Mouse (Mus musculus) myocyte (in vitro differentiated cells): ENCODE measurements around the gene Tmx2. TPM values are rescaled to one million over a fixed set of nuclear protein-coding genes. Genes with fewer than 3 reads are reported as not detected.
"Not testable (repeated sequence)": the region's sequence is repeated elsewhere in the genome, so short reads cannot be mapped to it uniquely, and the experiment has no call there.

ENCODE experiments used
- H3K27me3 ChIP-seq: one replicate; pipeline ENCODE4 v1.6.1; 2011; ENCODE audit not compliant: control insufficient read depth, insufficient read depth, insufficient read length
- H3K36me3 ChIP-seq: one replicate; pipeline ENCODE4 v1.6.1; 2011; ENCODE audit not compliant: control insufficient read depth, insufficient read depth
- H3K4me2 ChIP-seq: one replicate; pipeline ENCODE4 v1.6.1; 2011; ENCODE audit warnings: low read depth, control low read depth
- H3K4me3 ChIP-seq: one replicate; pipeline ENCODE4 v1.5.1; 2011; ENCODE audit warnings: mild to moderate bottlenecking, control low read depth, moderate library complexity
- H3K79me2 ChIP-seq: one replicate; pipeline ENCODE4 v1.6.1; 2011; ENCODE audit not compliant: control insufficient read depth, insufficient read depth
- H3ac ChIP-seq: one replicate; pipeline ENCODE4 v1.6.1; 2011; ENCODE audit not compliant: control insufficient read depth, insufficient read length
- CEBPB ChIP-seq: IDR thresholded peaks from 2 replicates; pipeline ENCODE4 v1.6.1; 2011; ENCODE audit warnings: mild to moderate bottlenecking, moderate library complexity; ENCODE audit not compliant: poor library complexity, insufficient read depth, severe bottlenecking
- E2F4 ChIP-seq: IDR thresholded peaks from one replicate; pipeline ENCODE4 v1.6.1; 2011; ENCODE audit warnings: mild to moderate bottlenecking, control low read depth, moderate library complexity; ENCODE audit not compliant: insufficient read depth
- MAX ChIP-seq: IDR thresholded peaks from one replicate; pipeline ENCODE4 v1.6.1; 2011; ENCODE audit warnings: low read depth, mild to moderate bottlenecking, control low read depth
- MYOD1 ChIP-seq, 3 experiments: IDR thresholded peaks; one replicate each; pipeline ENCODE4 v1.6.1; 2011; ENCODE audit warnings: control low read depth in 2 of 3, low read depth in 2 of 3, mild to moderate bottlenecking in 2 of 3, moderate library complexity in 1 of 3; ENCODE audit not compliant: insufficient read length in 2 of 3, control insufficient read depth in 1 of 3
- MYOG ChIP-seq, 3 experiments: IDR thresholded peaks; one replicate each; pipeline ENCODE4 v1.6.1; 2011; ENCODE audit warnings: control low read depth in 2 of 3, low read depth in 2 of 3, mild to moderate bottlenecking in 2 of 3; ENCODE audit not compliant: insufficient read length in 2 of 3, control insufficient read depth in 1 of 3, insufficient read depth in 1 of 3
- POLR2A ChIP-seq: IDR thresholded peaks from one replicate; pipeline ENCODE4 v1.6.1; 2011; ENCODE audit warnings: low read depth, mild to moderate bottlenecking, control low read depth, moderate library complexity; ENCODE audit not compliant: insufficient read length
- POLR2AphosphoS2 ChIP-seq: IDR thresholded peaks from one replicate; pipeline ENCODE4 v1.6.1; 2011; ENCODE audit warnings: low read depth, control low read depth; ENCODE audit not compliant: insufficient read length
- REST ChIP-seq: IDR thresholded peaks from one replicate; pipeline ENCODE4 v1.6.1; 2011; ENCODE audit warnings: mild to moderate bottlenecking, control low read depth, moderate library complexity; ENCODE audit not compliant: insufficient read depth, insufficient read length
- SRF ChIP-seq: IDR thresholded peaks from one replicate; pipeline ENCODE4 v1.6.1; 2011; ENCODE audit warnings: low read depth; ENCODE audit not compliant: control insufficient read depth, insufficient read length
- TCF12 ChIP-seq: IDR thresholded peaks from one replicate; pipeline ENCODE4 v1.6.1; 2011; ENCODE audit warnings: mild to moderate bottlenecking, control low read depth; ENCODE audit not compliant: poor library complexity, insufficient read depth, severe bottlenecking
- TCF3 ChIP-seq: IDR thresholded peaks from one replicate; pipeline ENCODE4 v1.6.1; 2011; ENCODE audit warnings: low read depth, control low read depth; ENCODE audit not compliant: insufficient read length
- USF1 ChIP-seq: IDR thresholded peaks from one replicate; pipeline ENCODE4 v1.6.1; 2011; ENCODE audit warnings: low read depth, mild to moderate bottlenecking, control low read depth, moderate library complexity
- polyA plus RNA-seq: library from polyadenylated mRNA; unstranded; fragments of >200 nt; fragmentation: generic; extraction: Trizol; gene quantifications from one replicate; pipeline ENCODE4 v1.2.1, GENCODE M21; 2012; ENCODE audit warnings: missing spikeins

Gene Tmx2
- 113 TPM for polyA plus RNA-seq

- peak within 1 kb of the TSS; percentile 26 for H3ac ChIP-seq
- peak within 1 kb of the TSS; percentile 61 for H3K4me3 ChIP-seq
- no peaks in the 10 kb centered on the region for H3K27me3 ChIP-seq
- peak within 1 kb of the TSS; percentile 87 for H3K4me2 ChIP-seq
- H3K36me3 ChIP-seq: no peaks in the 10 kb centered on the region
- H3K79me2 ChIP-seq: peaks cover 31% of the 10 kb centered on the region
- TF ChIP-seq TCF3 (no peak), MYOG (IDR thresholded peaks at IDR 0.05; ENCODE audit: control insufficient read depth in 1 of 3, insufficient read depth in 1 of 3, insufficient read length in 2 of 3, low read depth in 2 of 3) (no peak)
Observed at GRCm38 (mm10) chr2:84679016-84679415, at the start of gene Tmx2. Gene Tmx2, minus strand, starts transcription at chr2:84679140.

- H3K4me2 ChIP-seq, H3ac ChIP-seq, H3K27me3 ChIP-seq: not testable (repeated sequence)
- H3K4me3 ChIP-seq: peak overlapping the region; percentile 62
- peaks cover 31% of the 10 kb centered on the region for H3K79me2 ChIP-seq
- peaks cover 14% of the 10 kb centered on the region for H3K36me3 ChIP-seq
Observed at GRCm38 (mm10) chr2:84728191-84728590, 49.3 kb upstream of the Tmx2 start.

GRCm38 (mm10) chr2:84727172-84727858 is 48.4 kb upstream of the Tmx2 start, which contains the start of gene Clp1:
Gene Clp1, minus strand, starts transcription at chr2:84727350.
- Histone ChIP-seq H3K79me2 (peaks cover 31% of the 10 kb centered on the region), H3K27me3 (no peaks in the 10 kb centered on the region), H3ac (peak within 1 kb of the TSS; percentile 12), H3K36me3 (peaks cover 16% of the 10 kb centered on the region), H3K4me2 (peak within 1 kb of the TSS; percentile 99), H3K4me3 (peak within 1 kb of the TSS; percentile 62)
- TF ChIP-seq USF1 (no peak), POLR2A (peak; percentile 75), MYOG (IDR thresholded peaks at IDR 0.05; ENCODE audit: control insufficient read depth in 1 of 3, insufficient read depth in 1 of 3, insufficient read length in 2 of 3, low read depth in 2 of 3) (no peak), REST (no peak), E2F4 (peak; percentile 39), POLR2AphosphoS2 (peak; percentile 75), SRF (no peak)

GRCm38 (mm10) chr2:84726716-84727115 is 47.8 kb upstream of the Tmx2 start:
- Histone ChIP-seq H3K36me3 (peaks cover 16% of the 10 kb centered on the region), H3K4me2 (peak overlapping the region; percentile 99), H3K27me3 (no peaks in the 10 kb centered on the region), H3K4me3 (peak overlapping the region; percentile 62), H3K79me2 (peaks cover 31% of the 10 kb centered on the region), H3ac (peak overlapping the region; percentile 12)
- no peak for TF ChIP-seq MYOD1 (IDR thresholded peaks at IDR 0.05; ENCODE audit: control insufficient read depth in 1 of 3, insufficient read length in 2 of 3, low read depth in 2 of 3)
- no peak for TF ChIP-seq REST
- no peak for TF ChIP-seq SRF
- TF ChIP-seq USF1: no peak
- no peak for TF ChIP-seq POLR2AphosphoS2
- TF ChIP-seq TCF3: no peak
- TF ChIP-seq TCF12: no peak
- TF ChIP-seq MAX: no peak
- no peak for TF ChIP-seq MYOG (IDR thresholded peaks at IDR 0.05; ENCODE audit: control insufficient read depth in 1 of 3, insufficient read depth in 1 of 3, insufficient read length in 2 of 3, low read depth in 2 of 3)
- no peak for TF ChIP-seq CEBPB

- H3K4me3 ChIP-seq: peak overlapping the region; percentile 62
- H3K4me2 ChIP-seq: peak overlapping the region; percentile 99
- H3K36me3 ChIP-seq: peaks cover 21% of the 10 kb centered on the region
- TF ChIP-seq REST: no peak
- TF ChIP-seq SRF: no peak
- no peak overlapping the region for H3ac ChIP-seq
- H3K79me2 ChIP-seq: peaks cover 31% of the 10 kb centered on the region
- no peaks in the 10 kb centered on the region for H3K27me3 ChIP-seq
Observed at GRCm38 (mm10) chr2:84725770-84726169, 46.8 kb upstream of the Tmx2 start.

GRCm38 (mm10) chr2:84723856-84724255 is 44.9 kb upstream of the Tmx2 start:
- Histone ChIP-seq H3K79me2 (peaks cover 31% of the 10 kb centered on the region), H3ac (no peak overlapping the region)
- TF ChIP-seq TCF12 (no peak), MYOG (IDR thresholded peaks at IDR 0.05; ENCODE audit: control insufficient read depth in 1 of 3, insufficient read depth in 1 of 3, insufficient read length in 2 of 3, low read depth in 2 of 3) (no peak), REST (no peak), E2F4 (no peak), TCF3 (no peak), SRF (no peak), MAX (no peak), CEBPB (no peak), POLR2AphosphoS2 (no peak), MYOD1 (IDR thresholded peaks at IDR 0.05; ENCODE audit: control insufficient read depth in 1 of 3, insufficient read length in 2 of 3, low read depth in 2 of 3) (no peak), USF1 (no peak), POLR2A (no peak)

More at GRCm38 (mm10) chr2:84723856-84724255, 44.9 kb upstream of the Tmx2 start:
- Histone ChIP-seq H3K36me3 (peaks cover 21% of the 10 kb centered on the region), H3K4me3 (no peak overlapping the region), H3K27me3 (no peaks in the 10 kb centered on the region), H3K4me2 (no peak overlapping the region)
